Mouse (Mus musculus) midbrain, embryonic 10.5 days (tissue): Measurements from ENCODE around the gene Edem1. TPM values are rescaled to one million over a fixed set of nuclear protein-coding genes. Genes with fewer than 3 reads are reported as not detected.

Experiments
- DNase-seq: peaks from one replicate; pipeline ENCODE4 v3.0.0-alpha.2; 2017; ENCODE audit warnings: low spot score
- H3K27ac ChIP-seq: fragments of 300-500 bp; sonication (generic); replicated peaks from 2 replicates; pipeline ENCODE4 v1.5.1; 2016; ENCODE audit warnings: mild to moderate bottlenecking
- H3K27me3 ChIP-seq: fragments of 300-500 bp; sonication (generic); 2 replicates; pipeline ENCODE4 v1.6.1; 2016; ENCODE audit warnings: low read depth, mild to moderate bottlenecking; ENCODE audit not compliant: poor library complexity, severe bottlenecking
- H3K36me3 ChIP-seq: fragments of 300-500 bp; sonication (generic); 2 replicates; pipeline ENCODE4 v1.6.1; 2016; ENCODE audit warnings: mild to moderate bottlenecking, moderate library complexity
- H3K4me1 ChIP-seq: fragments of 300-500 bp; sonication (generic); 2 replicates; pipeline ENCODE4 v1.6.1; 2016
- H3K4me3 ChIP-seq: fragments of 300-500 bp; sonication (generic); 2 replicates; pipeline ENCODE4 v1.5.1; 2016; ENCODE audit warnings: mild to moderate bottlenecking, moderate library complexity
- H3K9me3 ChIP-seq: fragments of 300-500 bp; sonication (generic); replicated peaks from 2 replicates; pipeline ENCODE4 v1.6.1; 2016; ENCODE audit warnings: mild to moderate bottlenecking
- WGBS: fragments of 180-500 bp; shearing (Covaris S2); methylation state at CpG from one replicate; pipeline ENCODE4 v1.1.7; 2016; 5-methylcytosine and 5-hydroxymethylcytosine counted together
- polyA plus RNA-seq: library from polyadenylated mRNA; unstranded; fragments of >200 nt; fragmentation: Nextera tagmentation; extraction: Ambion mirVana; gene quantifications from 2 replicates; pipeline ENCODE4 v1.2.1, GENCODE M21; 2016

Edem1 gene
- polyA plus RNA-seq, 1 experiment from 2014 or later, result 15.7 TPM

DNA sequence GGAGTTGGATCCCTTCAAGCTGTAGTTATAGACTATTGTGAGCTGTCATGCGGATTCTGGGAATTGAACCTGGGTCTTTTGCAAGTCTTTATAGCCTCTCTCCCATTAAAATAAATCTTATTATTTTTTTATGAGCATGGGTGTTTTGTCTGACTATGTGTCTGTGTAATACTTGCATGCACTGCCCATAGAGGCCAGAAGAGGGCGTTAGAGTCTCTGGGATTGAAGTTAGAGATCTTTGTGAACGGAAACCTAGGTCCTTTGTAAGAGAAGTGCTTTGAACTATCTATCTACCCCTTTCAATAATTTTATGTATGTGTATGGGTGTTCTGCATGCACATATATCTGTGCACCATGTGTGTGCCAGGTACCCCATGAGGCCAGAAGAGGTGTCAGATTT is 21.0 kb upstream of the Edem1 start:
- H3K27me3 ChIP-seq, result no peaks in the 10 kb centered on the region
- H3K36me3 ChIP-seq, result no peaks in the 10 kb centered on the region
- DNase-seq, result no peak
- 71% methylated on average over 3 of the region's 3 CpGs for WGBS
- no peaks in the 10 kb centered on the region; the same call in 1 of the 2 replicates for H3K4me1 ChIP-seq
- no peaks in the 10 kb centered on the region for H3K9me3 ChIP-seq
- no peak overlapping the region for H3K4me3 ChIP-seq
- no peak overlapping the region for H3K27ac ChIP-seq

DNA sequence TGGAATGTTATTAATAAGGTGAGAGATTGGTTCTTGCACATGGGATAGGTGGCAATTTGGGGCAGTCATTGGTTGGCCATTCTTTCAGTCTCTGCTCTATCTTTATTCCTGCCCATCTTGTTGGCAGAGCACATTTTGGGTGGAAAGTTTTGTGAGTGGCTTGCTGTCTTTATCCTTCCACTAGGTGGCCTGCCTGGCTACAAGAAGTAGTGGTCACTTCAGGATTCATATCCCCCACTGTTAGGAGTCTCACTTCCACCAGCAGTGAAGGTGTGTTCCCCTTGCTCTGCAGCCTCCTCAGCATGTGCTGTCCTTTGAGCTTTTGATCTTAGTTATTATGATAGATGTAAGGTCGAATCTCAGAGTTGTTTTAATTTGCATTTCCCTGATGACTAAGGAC is 19.7 kb upstream of the Edem1 start:
- Histone ChIP-seq H3K36me3 (no peaks in the 10 kb centered on the region), H3K4me3 (no peak overlapping the region), H3K27ac (no peak overlapping the region), H3K9me3 (no peaks in the 10 kb centered on the region), H3K27me3 (no peaks in the 10 kb centered on the region), H3K4me1 (no peaks in the 10 kb centered on the region; the same call in 1 of the 2 replicates)
- no peak for DNase-seq
- 79% methylated on average over 1 of the region's 1 CpGs for WGBS

- 67% methylated on average over 10 of the region's 10 CpGs for WGBS
- no peak for DNase-seq
Observed at GRCm38 (mm10) chr6:108810237-108810636, 18.2 kb upstream of the Edem1 start.

GRCm38 (mm10) chr6:108812134-108812533 is 16.3 kb upstream of the Edem1 start:
- H3K9me3 ChIP-seq, result no peaks in the 10 kb centered on the region
- WGBS, result 95% methylated on average over 2 of the region's 2 CpGs
- no peak overlapping the region for H3K27ac ChIP-seq
- no peak overlapping the region for H3K4me3 ChIP-seq
- peaks cover 10% of the 10 kb centered on the region for H3K36me3 ChIP-seq
- no peak for DNase-seq
- H3K27me3 ChIP-seq, result no peaks in the 10 kb centered on the region
- no peaks in the 10 kb centered on the region for H3K4me1 ChIP-seq

More at GRCm38 (mm10) chr6:108810237-108810636, 18.2 kb upstream of the Edem1 start:
- H3K27ac ChIP-seq, result no peak overlapping the region
- H3K4me3 ChIP-seq, result no peak overlapping the region
- H3K36me3 ChIP-seq, result peaks cover 5% of the 10 kb centered on the region
- H3K9me3 ChIP-seq, result no peaks in the 10 kb centered on the region
- H3K4me1 ChIP-seq, result no peaks in the 10 kb centered on the region
- H3K27me3 ChIP-seq, result no peaks in the 10 kb centered on the region

- no peaks in the 10 kb centered on the region for H3K27me3 ChIP-seq
- DNase-seq, result no peak
- H3K4me1 ChIP-seq, result no peaks in the 10 kb centered on the region
- WGBS, result 88% methylated on average over 4 of the region's 4 CpGs
- H3K9me3 ChIP-seq, result no peaks in the 10 kb centered on the region
- H3K36me3 ChIP-seq, result peaks cover 55% of the 10 kb centered on the region
- no peak overlapping the region for H3K4me3 ChIP-seq
- H3K27ac ChIP-seq, result no peak overlapping the region
Observed at GRCm38 (mm10) chr6:108817510-108817909, 10.9 kb upstream of the Edem1 start.

DNA sequence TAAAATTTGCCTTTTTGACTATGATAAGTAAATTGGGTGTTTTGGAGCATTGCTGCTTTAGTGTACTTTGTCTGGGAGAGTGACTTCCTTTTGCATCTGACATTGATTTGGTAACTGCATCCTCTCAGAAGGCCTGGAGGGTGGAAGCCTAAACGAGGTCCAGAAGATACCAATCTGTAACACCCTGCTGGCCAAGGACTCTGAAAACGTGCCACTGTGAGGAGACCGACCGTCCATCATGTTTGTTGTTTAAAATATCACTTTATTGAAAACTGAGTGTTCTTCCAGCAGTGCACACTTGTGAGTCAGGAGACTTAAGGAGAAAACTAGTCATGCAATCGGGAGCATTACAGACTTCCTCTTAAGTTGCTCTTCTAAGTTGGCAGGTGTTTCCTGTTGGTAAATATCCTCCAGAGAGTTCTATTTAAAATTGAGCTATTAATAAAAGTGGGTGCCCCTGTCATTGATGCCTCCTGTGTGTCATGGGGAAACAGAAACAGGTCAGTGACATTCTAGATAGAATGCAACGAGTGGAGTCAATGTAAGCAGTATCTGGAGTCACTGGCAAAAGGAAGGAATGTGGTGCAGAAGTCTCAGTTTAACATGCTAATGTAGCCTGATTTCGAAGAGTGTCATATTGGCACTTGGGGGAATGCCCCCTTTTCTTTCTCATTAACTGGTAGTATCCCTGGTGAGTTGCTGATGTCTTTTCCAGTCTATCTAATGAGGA is 3.5 kb upstream of the Edem1 start:
- Histone ChIP-seq H3K27me3 (no peaks in the 10 kb centered on the region), H3K4me1 (peaks cover 17% of the 10 kb centered on the region), H3K27ac (no peak overlapping the region), H3K36me3 (peaks cover 31% of the 10 kb centered on the region), H3K4me3 (no peak overlapping the region), H3K9me3 (no peaks in the 10 kb centered on the region)
- no peak for DNase-seq
- WGBS, result 85% methylated on average over 7 of the region's 7 CpGs

DNA sequence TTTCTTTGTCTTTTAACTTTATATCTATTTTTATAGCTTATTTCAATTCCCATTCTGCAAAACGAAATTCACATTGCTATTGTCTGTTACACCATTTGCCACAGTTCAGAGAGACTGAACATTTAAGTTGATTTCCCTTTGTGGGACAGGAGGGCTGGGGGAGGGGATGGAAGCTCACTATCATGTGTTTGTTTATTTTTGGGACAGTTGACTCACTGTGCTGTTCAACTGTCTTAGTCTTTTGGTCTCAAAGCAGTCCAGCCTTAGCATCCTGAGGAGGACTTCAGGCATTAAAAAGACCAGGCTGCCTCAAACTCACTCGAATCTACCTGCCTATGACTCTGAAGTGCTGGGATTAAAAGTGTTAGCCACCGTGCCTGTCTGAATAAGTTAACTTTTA is 2.4 kb upstream of the Edem1 start:
- no peak for DNase-seq
- H3K4me3 ChIP-seq, result no peak overlapping the region
- WGBS, result 83% methylated on average over 3 of the region's 3 CpGs
- no peak overlapping the region for H3K27ac ChIP-seq
- no peaks in the 10 kb centered on the region for H3K27me3 ChIP-seq
- peaks cover 20% of the 10 kb centered on the region for H3K4me1 ChIP-seq
- H3K36me3 ChIP-seq, result peaks cover 22% of the 10 kb centered on the region
- H3K9me3 ChIP-seq, result no peaks in the 10 kb centered on the region

DNA sequence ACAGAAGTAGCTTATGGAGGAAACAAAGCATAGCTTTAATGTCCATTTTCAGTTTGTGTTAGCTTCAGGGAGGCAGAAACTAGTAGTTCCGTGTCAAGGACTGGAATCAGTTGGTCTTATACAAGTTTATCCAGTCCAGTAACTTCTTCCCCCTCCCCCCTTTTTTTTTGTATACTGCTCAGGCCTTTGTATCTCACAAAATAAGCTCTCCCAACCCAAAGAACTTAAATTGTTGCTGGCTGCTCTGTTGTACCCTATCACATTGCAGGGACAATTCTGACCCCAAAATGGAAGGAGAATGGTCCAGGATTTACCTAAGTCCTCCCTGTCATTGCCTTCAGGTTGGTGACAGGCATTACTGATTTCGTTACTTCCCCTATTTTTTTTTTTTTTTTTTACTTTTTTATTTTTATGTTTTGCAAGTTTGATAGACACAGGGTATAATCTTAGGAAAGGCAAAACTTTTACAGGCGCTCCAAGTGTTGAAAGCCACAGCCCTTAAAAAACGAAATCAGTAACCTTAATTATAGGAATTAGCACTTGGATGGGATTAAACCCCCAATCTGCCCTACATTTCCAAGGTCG is 1.0 kb upstream of the Edem1 start:
- H3K9me3 ChIP-seq, result no peaks in the 10 kb centered on the region
- DNase-seq, result no peak
- H3K4me3 ChIP-seq, result peak overlapping the region; percentile 92
- peaks cover 20% of the 10 kb centered on the region for H3K4me1 ChIP-seq
- H3K27me3 ChIP-seq, result no peaks in the 10 kb centered on the region
- peak overlapping the region; percentile 92 for H3K27ac ChIP-seq
- H3K36me3 ChIP-seq, result peaks cover 13% of the 10 kb centered on the region
- WGBS, result 23% methylated on average over 5 of the region's 5 CpGs

GRCm38 (mm10) chr6:108828872-108829271 is 431 bp downstream of the Edem1 start:
- H3K27ac ChIP-seq, result peak overlapping the region; percentile 92
- under 1% methylated on average over 55 of the region's 56 CpGs for WGBS
- peaks cover 20% of the 10 kb centered on the region for H3K4me1 ChIP-seq
- peaks cover 4% of the 10 kb centered on the region; the same call in 1 of the 2 replicates for H3K36me3 ChIP-seq
- DNase-seq, result no peak
- no peaks in the 10 kb centered on the region for H3K9me3 ChIP-seq
- H3K4me3 ChIP-seq, result peak overlapping the region; percentile 92
- no peaks in the 10 kb centered on the region for H3K27me3 ChIP-seq

GRCm38 (mm10) chr6:108829386-108830370 is 1.2 kb downstream of the Edem1 start:
- Histone ChIP-seq H3K9me3 (no peaks in the 10 kb centered on the region), H3K4me1 (peaks cover 20% of the 10 kb centered on the region), H3K27me3 (no peaks in the 10 kb centered on the region), H3K36me3 (peaks cover 4% of the 10 kb centered on the region; the same call in 1 of the 2 replicates), H3K27ac (peak overlapping the region; percentile 92), H3K4me3 (peak overlapping the region; percentile 92)
- peak; percentile 34 for DNase-seq
- WGBS, result 35% methylated on average over 22 of the region's 22 CpGs

DNA sequence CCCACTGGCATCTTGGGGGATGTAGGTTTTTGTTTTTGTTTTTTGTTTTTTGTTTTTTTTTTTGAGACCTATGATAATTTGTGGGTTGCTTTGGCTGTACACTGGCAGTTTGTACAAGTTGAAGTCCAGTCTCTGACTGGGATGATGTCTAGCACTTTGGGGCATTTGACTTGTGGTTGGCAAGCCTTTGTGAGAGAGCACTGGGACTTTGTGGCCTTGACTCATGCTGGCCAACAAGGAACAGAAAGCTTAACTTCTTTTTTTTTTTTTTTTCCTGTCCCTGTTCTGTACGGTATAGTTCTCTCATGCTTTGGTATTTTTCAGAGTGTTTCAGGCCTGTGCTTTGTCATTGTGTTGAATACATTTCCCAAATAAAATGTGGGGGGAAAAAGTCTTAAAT is 3.7 kb downstream of the Edem1 start:
- H3K4me1 ChIP-seq, result peaks cover 18% of the 10 kb centered on the region
- H3K9me3 ChIP-seq, result no peaks in the 10 kb centered on the region
- no peak overlapping the region for H3K4me3 ChIP-seq
- H3K36me3 ChIP-seq, result peaks cover 16% of the 10 kb centered on the region
- no peaks in the 10 kb centered on the region for H3K27me3 ChIP-seq
- no peak overlapping the region for H3K27ac ChIP-seq
- DNase-seq, result no peak
- 92% methylated on average over 1 of the region's 1 CpGs for WGBS

- peaks cover 24% of the 10 kb centered on the region for H3K36me3 ChIP-seq
- no peak for DNase-seq
- no peaks in the 10 kb centered on the region for H3K27me3 ChIP-seq
- H3K27ac ChIP-seq, result no peak overlapping the region
- H3K9me3 ChIP-seq, result no peaks in the 10 kb centered on the region
- 89% methylated on average over 6 of the region's 6 CpGs for WGBS
- peaks cover 12% of the 10 kb centered on the region for H3K4me1 ChIP-seq
- H3K4me3 ChIP-seq, result no peak overlapping the region
Observed at GRCm38 (mm10) chr6:108832989-108833388, 4.5 kb downstream of the Edem1 start.
